Mouse (Mus musculus) cerebellum, adult 8-10 months (tissue): Measurements from ENCODE around the gene Tmem106a.
"Not testable (repeated sequence)": the region's sequence is repeated elsewhere in the genome, so short reads cannot be mapped to it uniquely, and the experiment has no call there.

Source experiments
- DNase-seq: peaks from one replicate; pipeline ENCODE4 v3.0.0; 2022

Gene Tmem106a

DNA sequence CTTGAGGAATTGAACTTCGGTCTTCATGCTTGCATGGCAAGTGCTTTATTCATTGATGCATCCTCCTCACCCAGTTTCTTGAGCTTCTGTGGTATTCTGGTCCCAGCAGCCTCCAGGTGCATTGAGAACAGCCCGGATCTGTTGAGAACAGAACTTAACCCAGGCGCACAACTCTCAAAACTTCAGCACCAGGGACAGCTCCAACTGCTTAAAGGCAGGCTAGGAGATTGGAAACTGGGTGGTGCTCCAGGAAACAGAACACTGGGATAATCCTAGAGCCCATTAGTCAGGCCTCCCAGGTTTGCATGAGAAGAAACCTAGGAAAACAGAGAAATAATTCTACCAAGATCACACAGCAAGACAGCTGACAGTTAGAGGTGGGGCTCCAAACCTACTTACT lies 20.4 kb downstream of the Tmem106a start:
- no peak for DNase-seq

DNA sequence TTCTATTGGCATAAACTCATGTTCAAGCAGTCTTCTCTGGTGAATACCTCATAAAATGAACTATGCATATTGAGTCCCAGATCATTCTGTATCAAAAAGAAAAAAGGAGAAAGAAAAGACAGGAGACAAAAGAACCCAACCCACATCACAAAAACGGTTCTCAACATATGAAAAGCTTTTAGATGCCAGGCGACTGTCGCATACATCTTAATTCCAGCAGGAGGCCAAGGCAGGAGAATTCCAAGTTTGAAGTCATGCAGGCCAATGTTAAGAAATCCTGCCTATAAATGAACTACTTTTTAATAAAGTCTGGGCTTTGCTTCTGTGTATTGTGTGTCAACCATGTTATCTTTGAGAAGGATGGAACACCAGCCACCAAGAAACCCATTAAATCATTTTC lies 22.1 kb downstream of the Tmem106a start:
- no peak for DNase-seq

DNA sequence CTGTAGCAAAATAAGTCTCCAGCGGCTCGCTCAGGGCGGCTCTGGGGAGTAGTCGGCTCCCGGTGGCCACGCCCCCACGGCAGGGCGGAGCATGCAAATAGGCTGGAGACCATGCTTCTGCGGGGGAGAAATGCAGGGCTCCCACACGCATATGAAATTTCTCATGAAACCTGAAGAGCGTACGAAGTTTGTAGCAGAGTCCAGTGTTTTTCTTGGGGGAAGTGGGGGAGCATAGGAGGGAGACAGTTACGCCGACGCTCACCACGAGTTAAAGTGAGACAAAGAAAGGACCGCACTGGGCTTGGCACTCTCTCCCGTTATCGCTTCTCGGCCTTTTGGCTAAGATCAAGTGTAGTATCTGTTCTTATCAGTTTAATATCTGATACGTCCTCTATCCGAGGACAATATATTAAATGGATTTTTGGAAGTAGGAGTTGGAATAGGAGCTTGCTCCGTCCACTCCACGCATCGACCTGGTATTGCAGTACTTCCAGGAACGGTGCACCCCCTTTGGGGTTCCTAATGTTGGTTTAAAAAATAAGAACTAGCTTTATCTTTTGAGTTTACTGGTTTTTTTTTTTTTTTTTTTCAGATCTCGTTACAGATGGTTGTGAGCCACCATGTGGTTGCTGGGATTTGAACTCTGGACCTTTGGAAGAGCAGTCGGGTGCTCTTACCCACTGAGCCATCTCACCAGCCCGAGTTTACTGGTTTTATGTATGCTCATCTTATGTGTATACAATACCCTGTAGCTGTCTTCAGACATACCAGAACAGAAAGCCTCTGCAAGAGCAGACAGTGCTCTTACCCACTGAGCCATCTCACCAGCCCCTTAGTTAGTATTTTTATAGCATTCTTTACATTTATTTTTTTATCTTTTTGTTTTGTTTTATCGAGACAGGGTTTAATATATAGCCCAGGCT lies 22.8 kb downstream of the Tmem106a start:
- peak; percentile 51 for DNase-seq

DNA sequence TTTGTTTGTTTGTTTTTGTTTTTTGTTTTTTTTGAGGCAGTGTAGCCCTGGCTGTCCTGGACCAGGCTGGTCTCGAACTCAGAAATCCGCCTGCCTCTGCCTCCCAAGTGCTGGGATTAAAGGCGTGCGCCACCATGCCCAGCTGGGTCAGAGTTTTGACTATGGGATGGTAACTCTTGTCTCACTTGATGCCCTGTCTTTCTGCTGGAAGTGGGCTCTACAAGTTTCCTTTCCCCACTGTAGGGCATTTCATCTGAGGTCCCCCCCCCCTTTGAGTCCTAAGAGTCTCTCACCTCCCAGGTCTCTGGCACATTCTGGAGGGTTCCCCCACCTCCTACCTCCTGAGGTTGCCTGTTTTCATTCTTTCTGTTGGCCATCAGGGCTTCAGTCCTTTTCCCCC lies 25.1 kb downstream of the Tmem106a start:
- not testable (repeated sequence) for DNase-seq

DNA sequence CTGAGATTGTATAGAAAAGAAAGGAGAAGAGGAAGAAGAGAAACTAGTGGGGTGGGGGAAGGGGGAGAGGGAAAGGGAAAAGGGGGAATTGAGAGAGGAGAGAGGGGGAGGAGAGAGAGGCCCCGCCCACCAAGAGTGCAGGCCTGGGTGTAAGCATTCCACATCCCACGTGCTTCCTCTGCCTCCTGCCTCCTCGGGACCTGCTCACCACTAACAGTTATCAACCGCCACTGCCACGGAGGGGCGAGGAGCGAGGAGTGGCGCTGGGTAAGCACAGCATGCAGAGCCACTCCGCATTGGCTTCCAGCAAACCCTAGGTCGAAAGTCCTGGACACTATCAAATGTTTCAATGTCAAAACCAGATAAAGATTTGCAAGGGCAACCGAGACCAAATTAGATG lies 28.4 kb downstream of the Tmem106a start:
- DNase-seq = no peak

DNA sequence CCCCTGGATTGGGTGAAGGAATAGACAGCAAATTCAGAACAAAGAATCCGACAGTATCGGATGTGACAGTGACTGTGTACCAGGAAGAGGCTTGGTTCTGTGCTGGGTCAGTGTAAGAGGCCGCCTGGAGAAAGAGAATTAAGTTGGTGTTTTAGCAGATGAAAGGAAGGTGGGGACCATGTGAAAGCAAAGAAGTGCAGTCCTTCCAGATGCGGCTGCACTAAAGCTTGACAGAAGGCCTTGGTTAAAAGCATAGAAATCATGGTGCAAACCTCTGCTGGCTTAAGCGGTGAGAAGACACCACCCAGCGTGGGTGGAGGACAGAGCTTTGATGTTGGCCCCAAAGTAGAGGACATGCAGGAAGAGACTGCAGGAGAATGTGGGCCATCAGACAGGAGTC lies 31.6 kb downstream of the Tmem106a start:
- DNase-seq = no peak

DNA sequence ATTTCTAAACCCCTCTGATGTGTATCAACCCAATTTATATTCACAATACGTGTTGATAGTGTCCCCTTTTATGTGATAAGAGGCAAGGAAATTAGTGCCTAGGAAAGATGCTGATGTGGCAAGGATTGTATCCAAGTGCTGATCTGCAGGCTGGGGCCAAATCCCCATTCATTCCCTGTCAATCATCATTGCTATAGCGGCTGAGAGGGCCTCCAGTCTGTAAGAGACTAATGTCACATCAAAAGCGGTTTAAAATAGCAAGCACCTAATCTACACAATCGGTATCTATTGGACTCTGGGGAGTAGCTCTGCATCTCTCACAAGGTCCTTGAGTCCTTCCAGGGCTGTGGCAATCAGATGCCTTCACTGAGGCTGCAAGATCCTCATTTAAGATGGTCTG lies 32.1 kb downstream of the Tmem106a start:
- DNase-seq = no peak

DNA sequence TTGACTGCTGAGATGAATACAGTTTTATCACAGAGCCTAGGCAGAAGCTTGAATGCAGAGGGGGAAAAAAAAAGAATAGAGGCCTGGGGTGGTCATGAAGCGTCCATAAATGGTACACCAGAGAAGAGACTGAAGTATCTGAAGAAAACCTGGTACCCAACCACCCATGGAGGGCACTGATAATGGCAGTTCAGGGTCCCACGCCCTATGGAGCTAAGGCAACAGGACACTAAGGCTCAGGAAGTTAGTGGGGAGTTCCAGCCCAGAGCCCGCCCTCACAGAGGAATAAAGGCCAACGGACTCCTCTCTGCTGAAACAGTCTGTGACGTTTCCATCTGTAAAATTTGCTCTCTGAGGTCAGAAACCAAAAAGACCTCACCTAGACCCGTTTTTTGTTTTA lies 33.3 kb downstream of the Tmem106a start:
- DNase-seq = no peak

DNA sequence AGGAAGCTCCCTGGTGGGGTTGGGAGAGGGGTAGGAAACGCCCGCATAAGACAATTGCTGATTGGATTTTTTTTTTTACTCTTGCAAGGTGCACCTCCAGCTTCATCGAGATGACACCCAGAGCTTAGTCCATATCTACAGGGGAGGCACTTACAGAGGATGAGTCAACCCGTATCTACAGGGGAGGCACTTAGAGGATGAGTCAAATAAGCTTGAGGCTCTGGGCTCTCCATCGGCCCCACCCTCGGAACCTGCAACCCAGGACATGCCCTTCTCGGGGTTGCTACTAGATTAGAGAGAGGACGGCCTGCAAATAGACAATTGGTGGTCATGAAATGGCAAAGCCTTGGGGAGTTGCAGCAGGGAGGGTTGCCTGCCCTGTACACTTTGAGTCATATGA lies 34.1 kb downstream of the Tmem106a start:
- no peak for DNase-seq

DNA sequence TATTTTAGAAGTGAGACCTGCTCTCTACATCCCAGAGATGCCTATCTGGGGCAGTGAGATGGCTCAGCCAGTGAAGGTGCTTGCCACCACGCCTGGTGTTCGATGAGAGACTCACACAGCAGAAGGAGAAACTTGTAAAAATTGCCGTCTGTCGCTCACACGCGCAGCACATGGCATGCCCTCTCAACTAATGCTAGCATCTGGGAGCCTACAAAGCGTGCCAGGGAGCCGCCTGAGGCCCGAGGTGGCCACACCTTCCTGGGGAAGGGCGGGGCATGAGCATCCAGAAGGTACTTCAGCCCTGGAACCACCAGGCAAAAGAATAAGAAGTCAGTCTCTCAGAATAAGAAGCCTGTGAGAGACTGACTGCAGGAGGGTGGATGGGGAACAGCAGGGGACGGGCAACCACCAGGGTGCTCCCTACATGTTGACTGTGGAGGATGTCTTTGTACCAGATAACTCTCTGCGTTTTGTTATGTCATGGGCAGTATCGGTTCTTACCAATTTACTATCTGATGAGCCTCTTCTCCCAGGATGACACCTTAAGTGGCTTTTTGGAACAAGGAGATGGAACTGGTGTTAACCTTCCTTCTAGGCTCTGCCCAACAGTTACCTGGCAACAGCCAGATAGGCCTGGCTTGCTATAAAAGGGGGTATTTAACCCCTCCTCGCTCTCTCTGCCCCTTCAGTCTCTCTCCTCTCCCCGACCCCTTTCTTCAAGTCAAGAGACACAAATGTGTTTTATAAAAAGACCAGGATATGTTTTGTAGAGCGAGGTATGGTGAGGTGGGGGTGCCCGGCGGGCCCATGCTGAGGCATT lies 35.1 kb downstream of the Tmem106a start:
- no peak for DNase-seq

DNA sequence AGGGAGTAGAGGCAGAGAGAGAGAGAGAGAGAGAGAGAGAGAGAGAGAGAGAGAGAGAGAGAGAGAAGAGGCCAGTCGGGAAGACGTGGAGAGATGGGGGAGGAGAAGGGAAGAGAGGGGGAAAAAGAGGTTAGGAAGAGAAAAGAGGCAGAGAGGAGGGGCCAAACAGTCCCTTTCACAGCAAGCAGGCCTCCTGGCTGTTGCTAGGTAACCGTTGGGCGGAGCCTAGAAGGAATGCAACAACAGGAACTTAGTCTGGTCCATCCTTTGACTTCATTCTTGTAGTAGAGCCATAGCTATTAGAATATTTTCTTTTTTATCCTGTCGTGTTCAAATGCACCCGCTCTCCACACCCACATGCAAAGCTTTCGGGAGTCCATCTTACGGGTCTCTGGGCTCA lies 35.8 kb downstream of the Tmem106a start:
- no peak for DNase-seq

DNA sequence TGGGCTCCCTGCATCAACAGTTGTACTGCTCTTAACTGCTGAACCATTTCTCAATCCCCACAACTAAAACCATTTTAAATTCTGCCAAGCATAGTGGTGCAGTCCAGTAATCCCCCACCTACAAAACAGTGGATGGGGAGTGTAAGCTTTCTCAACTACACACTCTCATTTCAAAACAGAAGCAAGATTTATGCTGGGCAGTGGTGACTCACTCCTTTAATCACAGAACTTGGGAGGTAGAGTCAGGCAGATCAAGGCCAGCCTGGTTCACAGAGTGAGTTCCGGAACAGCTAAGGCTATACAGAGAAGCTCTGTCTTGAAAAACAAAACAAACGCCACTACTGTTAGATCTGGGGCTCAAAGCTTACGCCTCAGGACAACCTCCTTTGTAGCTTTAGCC lies 36.6 kb downstream of the Tmem106a start:
- DNase-seq = no peak

DNA sequence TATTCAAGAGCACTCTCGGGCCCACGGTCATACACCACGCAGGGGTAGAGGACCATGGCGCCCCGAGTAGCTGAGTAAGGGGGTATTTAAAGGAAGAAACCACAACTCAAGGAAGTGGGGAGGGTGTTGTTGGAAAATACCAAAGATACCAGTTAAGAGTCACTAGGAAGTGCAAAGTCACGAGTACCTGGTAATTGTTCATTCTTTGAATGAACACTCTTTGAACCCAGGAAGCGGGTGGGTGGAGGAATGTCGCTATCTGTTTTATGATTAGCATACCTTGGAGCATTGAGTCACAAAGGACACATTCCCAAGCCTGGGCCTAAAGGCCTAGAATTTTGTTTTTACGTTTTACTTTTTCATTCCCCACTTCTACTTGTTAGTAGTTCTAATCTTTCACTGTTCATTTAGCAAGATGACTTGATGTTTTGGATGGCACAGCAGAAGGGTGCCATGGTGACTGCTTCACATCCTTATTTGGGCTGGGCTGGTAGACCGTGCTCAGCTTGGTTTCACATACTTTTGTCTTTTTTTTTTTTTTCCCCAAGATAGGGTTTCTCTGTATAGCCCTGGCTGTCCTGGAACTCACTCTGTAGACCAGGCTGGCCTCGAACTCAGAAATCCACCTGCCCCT lies 38.1 kb downstream of the Tmem106a start:
- DNase-seq = not testable (repeated sequence)

DNA sequence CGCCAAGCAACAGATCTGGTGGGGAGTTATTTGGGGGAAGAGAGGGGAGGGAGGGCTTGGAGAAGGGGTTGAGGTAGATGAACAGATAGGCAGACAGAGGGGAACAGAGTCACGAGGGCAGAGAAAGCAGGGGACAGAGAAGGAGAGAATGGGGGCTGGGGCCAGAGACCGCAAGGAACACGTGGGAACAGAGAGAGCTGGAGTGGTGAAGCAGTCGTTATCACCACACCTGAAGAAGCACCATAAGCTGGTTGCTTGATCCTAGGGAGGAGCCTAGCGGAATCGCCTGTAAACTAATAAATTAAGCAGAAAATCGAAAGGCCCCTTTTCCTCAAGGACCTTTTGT lies 44.6 kb downstream of the Tmem106a start:
- DNase-seq = no peak

DNA sequence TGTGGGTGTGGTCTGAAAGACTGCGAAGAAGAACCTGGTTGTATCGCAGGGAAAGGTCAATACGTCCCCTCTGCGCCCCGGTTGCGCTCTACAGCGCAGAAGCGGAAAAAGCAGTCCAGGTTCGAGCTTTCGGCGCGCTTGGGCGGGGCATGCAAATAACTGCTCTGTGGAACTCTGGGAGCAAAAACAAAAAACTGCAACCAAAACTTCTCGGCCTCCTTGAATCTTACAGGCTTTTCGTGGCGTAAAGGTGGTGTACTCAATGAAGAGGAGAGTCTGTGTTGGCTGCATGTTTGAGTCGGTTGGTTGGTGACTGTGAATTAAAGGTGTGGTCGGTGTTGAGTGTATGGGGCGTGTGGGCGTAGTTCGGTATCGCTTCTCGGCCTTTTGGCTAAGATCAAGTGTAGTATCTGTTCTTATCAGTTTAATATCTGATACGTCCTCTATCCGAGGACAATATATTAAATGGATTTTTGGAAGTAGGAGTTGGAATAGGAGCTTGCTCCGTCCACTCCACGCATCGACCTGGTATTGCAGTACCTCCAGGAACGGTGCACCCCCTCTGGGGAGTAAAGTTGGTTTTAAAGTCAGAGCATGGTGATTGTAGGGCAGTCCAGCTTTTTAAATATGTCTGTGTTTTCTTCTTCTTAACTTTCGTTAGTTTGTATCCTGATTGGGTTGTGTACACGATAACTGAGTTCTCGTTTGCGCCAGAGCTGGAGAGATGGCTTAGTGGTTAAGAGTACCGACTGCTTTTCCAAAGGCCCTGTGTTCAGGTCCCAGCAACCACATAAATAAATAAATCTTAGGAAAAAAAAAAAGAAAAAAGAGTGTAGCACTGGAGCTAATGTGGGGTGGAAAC lies 45.2 kb downstream of the Tmem106a start, which contains the start of gene Rdm1:
Rdm1 (plus strand) TSS at position 201 of the 862 bp plus-strand sequence.
- DNase-seq = peak; percentile 69

DNA sequence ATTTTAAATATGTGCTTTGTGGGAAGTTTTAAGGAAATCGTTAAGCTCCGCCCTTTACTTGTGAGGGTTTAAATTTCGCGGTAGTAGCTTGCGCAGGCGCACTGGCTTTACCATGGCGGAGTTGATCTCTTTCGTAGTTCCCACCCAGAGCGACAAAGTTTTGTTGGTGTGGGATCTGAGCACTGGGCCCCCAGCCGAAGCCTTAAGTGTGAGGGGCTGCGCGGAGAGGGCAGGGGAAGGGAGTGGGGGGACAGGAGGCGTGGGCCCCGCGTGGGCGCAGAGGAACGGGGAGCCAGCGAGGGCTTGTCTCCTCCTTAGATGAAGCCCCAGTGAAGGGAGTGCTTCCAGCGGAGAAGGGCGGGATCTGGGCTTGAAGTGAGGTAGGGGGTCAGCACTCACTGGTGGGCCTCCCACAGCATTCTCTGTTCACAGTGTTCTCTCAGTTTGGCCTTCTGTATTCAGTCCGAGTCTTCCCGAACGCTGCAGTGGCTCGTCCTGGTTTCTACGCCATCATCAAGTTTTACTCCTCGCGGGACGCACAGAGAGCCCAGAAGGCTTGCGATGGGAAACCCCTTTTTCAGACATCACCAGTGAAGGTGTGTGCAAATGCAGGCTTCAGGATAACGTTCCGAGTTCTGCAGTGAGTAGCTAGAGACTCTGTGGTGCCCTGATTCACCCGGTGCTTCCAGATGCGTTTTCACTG lies 46.0 kb downstream of the Tmem106a start:
- peak; percentile 74 for DNase-seq

DNA sequence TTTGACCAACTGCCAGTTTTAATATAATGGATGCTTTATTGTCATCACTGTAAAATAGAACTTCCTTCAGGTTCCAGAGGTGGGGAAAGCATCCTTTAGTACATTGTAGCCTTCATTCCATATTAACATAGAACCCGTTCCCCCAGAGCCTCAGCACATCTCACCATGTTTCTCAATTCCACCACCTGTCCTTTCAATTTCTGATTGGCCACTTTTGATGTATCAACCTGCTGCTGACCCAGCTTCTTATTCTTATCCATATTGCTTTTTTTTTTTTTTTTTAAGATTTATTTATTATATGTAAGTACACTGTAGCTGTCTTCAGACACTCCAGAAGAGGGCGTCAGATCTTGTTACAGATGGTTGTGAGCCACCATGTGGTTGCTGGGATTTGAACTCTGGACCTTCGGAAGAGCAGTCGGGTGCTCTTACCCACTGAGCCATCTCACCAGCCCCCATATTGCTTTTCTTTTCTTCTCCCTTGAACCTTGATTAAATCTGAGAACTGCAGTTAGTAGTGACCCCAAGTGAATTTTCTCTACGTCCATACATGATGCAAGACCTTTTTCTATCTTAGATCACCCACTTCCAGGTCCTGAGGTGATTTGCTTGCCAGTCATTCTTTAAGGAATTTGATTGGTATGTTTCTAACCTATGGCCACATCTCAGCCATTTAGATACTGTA lies 46.8 kb downstream of the Tmem106a start:
- DNase-seq = not testable (repeated sequence)

DNA sequence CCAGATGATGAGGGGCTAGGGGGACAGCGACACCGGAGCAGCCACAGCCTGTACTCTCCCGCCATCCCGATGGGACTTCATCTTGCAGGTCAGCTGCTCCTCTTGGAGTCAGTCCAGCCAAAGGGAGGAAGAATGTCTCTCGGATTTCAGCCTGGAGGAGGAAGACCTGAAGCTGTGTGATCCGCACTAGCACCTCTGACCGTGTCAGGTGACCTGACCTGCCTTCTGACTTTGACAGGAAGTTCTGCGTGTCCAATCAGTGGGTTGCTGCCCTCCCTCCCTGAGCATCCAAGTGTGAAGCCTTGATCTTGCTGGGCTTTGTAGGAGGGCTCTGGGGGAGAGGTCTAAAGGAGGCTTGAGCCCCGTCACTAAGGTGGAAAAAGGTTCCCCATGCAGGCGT lies 53.6 kb downstream of the Tmem106a start:
- no peak for DNase-seq

DNA sequence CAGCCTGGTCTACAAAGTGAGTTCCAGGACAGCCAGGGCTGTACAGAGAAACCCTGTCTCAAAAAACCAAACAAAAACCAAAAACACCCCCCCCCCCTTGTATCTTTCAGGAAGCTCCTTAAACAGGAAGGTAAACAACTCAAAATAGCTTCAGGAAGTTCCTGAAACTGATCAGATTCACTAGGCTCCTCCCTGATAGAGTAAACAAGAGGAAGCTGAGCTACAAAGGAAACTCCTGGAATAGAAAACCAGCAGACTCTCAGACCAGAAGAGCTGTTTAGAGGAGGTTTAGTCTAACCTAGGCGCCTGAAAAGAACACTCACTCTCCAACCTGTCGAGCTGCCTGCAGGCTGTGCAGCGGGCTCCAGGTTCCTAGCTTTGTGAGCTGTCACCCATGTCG lies 57.7 kb downstream of the Tmem106a start:
- DNase-seq = no peak

DNA sequence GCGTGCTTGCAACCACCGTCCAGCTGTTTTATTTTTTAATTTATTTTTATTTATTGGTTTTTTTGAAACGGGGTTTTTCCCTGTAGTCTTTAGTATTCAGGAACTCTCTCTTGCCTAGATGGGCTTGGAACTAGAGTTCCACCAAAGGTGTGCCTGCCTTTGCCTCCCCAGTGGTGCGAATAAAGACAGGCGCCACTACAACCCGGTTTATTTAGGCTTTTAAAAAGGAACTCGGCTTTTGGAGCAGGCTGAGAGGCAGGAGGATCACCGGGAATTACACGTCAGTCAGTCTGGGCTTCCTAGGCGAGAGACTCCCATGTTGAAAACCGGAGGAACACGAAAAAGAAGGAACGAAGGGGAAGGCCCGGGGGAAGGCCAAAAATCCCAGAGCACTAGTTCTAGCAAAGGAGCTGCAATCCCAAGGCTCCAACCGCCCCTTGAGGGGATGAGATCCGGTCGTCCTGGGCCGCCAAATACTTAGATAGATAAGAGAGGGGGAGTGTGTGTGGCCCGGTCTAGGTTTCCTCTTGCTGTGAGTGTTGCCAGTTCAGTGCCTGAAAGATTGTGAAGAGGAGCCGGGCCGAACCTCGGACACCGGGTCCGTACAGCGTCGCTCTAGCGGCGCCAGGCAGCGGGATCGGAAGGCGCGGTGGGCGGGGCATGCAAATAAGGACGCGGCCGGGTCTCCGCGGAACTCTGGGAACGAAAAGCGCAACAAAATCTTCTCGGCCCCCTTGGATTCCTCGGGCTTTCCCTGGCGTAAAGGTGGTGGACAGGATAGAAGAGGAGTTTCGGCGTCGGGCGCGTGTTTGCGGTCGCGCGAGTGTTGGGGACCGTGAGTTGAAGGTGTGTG lies 59.0 kb downstream of the Tmem106a start:
- peak; percentile 84 for DNase-seq
